Mouse (Mus musculus) naive thymus-derived CD4-positive, alpha-beta T cell, adult 2 months (primary cell): ENCODE measurements at regions not wholly inside any gene's neighbourhood (a gene's known extent, or its start where the extent isn't known, plus 50 kb on each side); places are given as distances from the start of the nearest gene placed in this dataset.

Experiments
- DNase-seq: peaks from one replicate; pipeline ENCODE4 v3.0.0-alpha.2; 2011; ENCODE audit warnings: low read depth

DNA sequence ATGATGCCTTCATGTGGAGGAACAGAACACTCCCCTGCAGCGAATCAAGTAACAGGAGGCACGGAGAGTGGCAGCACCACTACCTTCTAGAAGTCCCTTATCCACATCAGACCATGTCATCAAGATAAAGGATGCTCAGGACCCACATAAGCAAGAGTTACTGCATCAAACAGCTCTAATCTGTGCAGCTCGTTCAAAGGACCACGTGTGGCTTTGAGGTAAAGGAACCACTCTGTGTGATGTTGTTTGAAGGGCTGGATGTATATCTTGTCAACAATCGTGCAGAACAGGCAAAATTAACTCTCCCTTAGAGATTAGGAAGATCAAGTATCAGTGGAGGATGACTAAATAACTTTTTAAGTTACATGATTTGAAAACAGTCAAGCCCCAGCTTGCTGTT is 68.8 kb upstream of the Cd44 start:
- DNase-seq: peak; percentile 67

- DNase-seq: peak; percentile 38
Measured at GRCm38 (mm10) chr2:102967950-102968722, 66.7 kb upstream of the Cd44 start.

DNA sequence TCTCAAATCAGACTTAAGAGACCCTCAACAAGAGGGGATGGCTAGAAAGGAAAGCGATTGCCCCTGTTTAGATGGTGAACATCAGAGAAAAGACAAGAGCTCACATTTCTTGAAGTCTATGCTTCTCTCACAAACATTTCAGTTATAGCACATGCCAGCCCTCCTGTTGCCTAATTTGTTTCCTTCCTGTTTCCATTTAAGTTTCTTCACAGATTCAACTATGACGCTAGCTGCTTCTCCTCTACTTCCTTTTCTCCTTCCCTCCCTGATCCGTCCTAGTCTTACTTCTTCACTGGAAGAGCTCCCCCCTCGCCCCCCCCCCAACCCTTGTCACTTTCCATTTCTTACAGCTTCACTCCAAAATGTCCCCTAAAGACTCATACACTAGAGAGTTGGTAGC is 66.0 kb upstream of the Cd44 start:
- DNase-seq: no peak

- no peak for DNase-seq
Measured at GRCm38 (mm10) chr2:102959067-102959645, 57.7 kb upstream of the Cd44 start.

- no peak for DNase-seq
Measured at GRCm38 (mm10) chr2:102958529-102958928, 57.1 kb upstream of the Cd44 start.

- no peak for DNase-seq
Measured at GRCm38 (mm10) chr2:102957811-102958210, 56.3 kb upstream of the Cd44 start.

DNA sequence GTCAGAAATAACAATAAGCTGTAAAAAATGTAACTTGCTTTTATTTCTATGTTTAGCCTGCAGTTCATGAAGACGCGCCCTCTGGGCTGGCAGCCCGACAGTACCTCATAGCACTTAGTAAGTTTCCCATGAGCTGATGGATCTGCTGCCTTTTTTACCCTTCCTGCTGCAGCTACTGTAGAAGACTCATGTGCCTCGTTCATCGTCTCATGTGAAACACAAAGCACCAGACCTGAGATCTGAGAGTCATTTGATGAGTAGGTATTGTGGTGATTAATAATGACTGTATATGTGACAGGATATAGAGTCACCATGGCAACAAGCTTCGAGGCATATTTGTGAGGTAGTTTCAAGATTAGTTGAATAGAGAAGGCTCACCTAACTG is 55.4 kb upstream of the Cd44 start:
- DNase-seq: peak; percentile 39

DNA sequence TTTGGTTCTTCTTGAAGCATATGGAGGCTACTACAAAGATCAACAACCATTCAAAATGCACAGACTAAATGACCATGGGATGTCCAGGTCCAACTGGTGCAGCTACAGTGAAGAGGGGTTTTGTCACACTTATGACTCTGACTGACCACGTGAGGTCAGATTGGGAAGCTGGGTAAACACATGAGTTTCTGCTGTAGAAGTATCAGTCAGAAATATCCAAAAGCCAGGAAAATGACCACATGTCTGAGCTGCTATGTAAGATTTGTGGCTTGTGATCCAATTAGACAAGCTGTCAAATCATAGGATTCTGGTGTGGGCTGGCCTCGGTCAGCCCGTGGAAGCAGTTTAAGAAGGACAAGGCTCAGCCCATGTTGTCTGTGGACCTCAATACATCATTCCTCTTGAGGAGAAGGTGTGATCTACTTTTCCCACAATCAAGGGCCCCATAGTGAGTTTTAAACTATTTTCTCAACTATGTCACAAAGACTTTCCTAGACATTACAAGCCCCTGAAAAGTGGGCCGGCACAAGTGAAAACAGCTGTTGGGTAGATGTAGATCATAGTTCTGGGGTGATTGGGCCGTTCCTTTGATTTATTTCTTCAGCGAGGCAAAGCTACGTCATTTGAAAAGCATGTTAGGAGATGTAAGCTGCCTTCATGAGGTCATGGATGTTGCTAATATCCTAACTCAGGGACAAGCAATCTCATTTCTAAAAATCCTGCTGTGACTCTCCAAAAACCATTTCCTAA is 54.8 kb upstream of the Cd44 start:
- no peak for DNase-seq

DNA sequence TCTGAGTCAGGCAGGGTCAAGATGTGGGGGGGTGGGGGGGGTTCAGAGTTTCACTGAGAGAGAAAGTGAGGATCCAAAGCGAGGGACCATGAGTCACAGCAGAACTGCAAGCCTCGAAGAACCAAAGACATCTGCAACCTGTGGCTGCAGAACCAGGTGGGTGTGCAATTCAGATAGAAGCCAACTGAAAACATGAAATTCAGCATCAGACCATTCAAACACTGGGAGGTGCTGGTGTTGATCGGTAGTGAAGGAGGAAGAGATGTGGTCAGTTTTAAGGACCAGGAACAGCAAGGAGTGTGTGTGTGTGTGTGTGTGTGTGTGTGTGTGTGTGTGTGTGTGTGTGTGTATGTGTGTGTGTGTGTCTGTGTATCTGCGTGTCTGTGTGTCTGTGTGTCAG is 53.8 kb upstream of the Cd44 start:
- no peak for DNase-seq
